Mouse (Mus musculus) ES-Bruce4 (cell line): Measurements from ENCODE around the gene Olfml2a.

Experiments used
- CTCF ChIP-seq: IDR thresholded peaks from one replicate; pipeline ENCODE4 v1.8.1; 2011; ENCODE audit warnings: low read depth, low read length
- EP300 ChIP-seq: IDR thresholded peaks from 2 replicates; pipeline ENCODE4 v1.6.1; 2011; ENCODE audit warnings: low read depth, low read length; ENCODE audit not compliant: insufficient read depth
- POLR2A ChIP-seq: IDR thresholded peaks from one replicate; pipeline ENCODE4 v1.8.1; 2011; ENCODE audit warnings: low read length; ENCODE audit not compliant: insufficient read depth

GRCm38 (mm10) chr2:38953152-38953883 lies 21.5 kb downstream of the Olfml2a start:
- TF ChIP-seq POLR2A (no peak), CTCF (no peak), EP300 (no peak)
